Mouse (Mus musculus): ENCODE results near the gene Tinf2. TPM values are rescaled to one million over a fixed set of nuclear protein-coding genes. Genes with fewer than 3 reads are reported as not detected.
A peak's percentile ranks its signal among the peaks of the same experiment; 100 is the strongest.

Gene Tinf2
- total RNA-seq, 1 experiment from 2014 or later: 68.2 TPM

DNA sequence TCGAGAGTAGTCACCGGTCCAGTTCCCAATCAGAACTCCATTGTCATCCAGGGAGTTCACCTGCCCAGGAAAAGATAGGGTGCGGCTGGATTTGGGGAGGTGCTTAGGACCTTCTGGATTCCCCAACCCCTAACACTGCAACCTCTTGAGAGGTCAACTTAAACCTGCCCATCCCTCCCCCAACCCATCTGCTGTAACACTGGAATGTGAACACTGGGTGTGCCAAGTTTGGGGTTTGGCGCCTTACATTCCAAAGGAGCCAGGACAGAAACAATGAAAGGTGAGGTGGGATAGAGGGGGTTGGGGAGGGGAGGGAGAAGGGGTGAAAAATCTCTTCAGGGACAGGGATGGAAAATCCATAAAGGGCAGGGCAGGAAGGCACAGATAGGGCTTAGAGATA lies 27.9 kb upstream of the Tinf2 start:
- ATAC-seq (ENCODE audit: extremely low read depth, insufficient number of reproducible peaks, low FRiP score, poor library complexity, severe bottlenecking): no peak

DNA sequence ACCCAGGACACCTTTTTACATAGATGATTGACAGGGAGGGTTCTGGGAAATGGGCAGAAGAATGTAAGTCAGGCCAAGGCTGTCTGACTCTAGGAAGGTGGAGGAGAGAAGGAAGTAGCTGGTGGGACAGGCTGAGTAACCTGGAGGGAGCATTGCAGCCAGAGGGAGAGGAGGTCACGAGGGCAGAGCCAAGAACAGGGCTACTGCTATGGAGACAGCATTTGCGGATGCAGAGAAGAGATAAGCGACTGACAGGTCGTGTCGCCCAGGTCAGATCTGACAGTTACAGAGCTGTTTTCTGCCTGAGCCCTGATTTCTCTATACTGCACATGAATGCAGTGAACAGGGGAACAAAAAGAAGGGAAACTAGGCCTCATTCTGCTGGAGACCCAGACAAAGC lies 25.8 kb upstream of the Tinf2 start:
- ATAC-seq (ENCODE audit: extremely low read depth, insufficient number of reproducible peaks, low FRiP score, poor library complexity, severe bottlenecking): no peak

DNA sequence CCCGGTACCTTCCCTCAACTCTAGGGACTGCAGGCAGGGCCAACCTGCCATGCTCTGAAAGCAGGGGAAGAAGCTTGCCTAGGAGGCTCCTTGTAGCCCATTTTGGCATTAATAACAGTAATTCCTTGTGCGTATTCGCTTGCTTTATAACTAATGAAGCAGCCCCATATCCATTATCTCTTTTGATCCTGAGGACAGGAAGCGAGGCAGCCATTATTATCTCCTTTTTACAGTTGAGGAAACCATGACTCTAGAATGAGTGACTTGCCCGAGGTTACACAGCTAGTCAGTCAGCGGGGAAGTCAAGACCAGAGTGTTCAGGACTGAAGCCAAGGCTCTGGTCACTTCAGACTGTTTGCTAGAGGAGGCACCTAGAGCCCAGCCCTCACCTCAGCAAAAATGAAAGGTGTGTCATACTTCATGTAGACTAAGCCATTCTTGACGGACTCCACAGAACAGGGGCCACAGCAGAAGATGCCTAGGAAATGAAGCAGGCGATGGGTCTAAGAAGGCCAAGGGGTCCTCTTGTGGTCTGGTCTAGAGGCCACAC lies 24.5 kb upstream of the Tinf2 start:
- no peak for ATAC-seq (ENCODE audit: extremely low read depth, insufficient number of reproducible peaks, low FRiP score, poor library complexity, severe bottlenecking)

DNA sequence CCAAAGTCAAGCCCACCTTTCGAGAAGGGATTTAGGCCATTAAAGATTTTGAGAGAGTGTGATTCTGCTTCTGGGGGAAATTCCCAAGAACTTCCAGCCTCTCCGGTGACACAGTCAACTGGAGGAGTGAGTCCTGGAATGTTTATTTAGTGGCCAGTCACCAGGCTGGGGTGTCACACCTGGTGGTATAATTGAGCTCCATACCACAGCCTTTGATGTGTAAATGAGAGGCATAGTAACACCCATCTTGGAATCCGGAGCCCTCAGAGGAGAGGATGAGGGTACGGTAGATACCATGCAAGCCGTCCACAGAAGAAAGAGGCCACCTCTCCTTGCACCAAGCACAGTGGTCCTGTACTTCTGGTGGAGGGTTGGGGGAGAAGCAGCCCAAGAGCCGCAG lies 21.1 kb upstream of the Tinf2 start:
- no peak for ATAC-seq (ENCODE audit: extremely low read depth, insufficient number of reproducible peaks, low FRiP score, poor library complexity, severe bottlenecking)

DNA sequence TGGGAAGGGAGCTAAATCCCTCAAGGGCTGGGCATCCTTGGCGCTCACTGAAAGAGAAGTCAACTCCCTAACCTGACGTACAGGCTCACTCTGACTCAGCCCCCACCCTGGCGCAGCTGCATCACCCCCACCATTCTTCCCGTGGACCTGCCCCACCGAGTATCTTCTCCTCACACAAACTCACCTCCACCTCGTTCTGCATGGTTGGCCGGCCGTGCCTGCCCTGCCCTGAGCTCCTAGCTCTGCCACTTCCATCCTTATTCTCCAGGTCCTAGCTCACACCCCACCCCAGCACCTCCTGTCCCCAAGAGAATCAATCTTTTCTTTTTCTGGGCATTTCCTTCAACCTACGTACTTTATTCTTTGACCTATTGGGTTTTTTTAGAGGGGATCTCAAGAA lies 19.5 kb upstream of the Tinf2 start:
- ATAC-seq (ENCODE audit: extremely low read depth, insufficient number of reproducible peaks, low FRiP score, poor library complexity, severe bottlenecking): no peak

DNA sequence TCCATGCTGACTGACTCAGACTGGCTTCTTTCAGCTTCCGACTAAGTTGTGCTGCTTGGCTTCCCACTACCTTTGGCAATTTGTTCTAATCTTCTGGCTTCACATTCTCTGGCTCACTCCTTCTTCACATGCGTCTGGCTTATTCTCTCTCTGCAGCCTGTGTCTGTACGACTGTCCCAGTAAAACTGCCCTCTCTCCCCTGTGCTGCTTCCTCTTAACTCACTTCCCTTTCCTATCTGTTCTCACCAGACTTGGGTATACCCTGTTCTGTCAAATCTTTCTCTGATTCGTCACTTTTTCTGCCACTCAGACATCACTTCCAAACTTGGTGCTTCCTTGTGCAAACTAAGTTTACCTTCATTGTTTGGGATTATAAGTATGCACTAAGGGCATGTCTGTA lies 15.6 kb upstream of the Tinf2 start:
- peak; percentile 71 for ATAC-seq (ENCODE audit: extremely low read depth, insufficient number of reproducible peaks, low FRiP score, poor library complexity, severe bottlenecking)

DNA sequence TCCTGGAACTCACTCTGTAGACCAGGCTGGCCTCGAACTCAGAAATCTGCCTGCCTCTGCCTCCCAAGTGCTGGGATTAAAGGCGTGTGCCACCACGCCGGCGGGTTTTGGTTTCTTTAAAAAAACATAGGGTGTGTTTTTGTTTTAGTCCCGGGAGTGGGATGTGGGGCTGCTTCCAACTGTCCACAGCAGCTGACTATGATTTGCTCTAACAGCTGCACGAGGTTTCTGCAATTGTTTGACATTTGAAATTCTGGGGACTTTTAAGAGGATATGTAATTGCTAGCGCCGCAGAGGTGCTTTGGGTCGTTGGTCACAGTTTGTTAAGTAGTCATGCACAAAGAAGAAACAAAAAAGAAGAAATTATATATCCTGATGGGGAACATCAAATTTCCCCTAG lies 7.8 kb upstream of the Tinf2 start:
- no peak for ATAC-seq (ENCODE audit: extremely low read depth, insufficient number of reproducible peaks, low FRiP score, poor library complexity, severe bottlenecking)

DNA sequence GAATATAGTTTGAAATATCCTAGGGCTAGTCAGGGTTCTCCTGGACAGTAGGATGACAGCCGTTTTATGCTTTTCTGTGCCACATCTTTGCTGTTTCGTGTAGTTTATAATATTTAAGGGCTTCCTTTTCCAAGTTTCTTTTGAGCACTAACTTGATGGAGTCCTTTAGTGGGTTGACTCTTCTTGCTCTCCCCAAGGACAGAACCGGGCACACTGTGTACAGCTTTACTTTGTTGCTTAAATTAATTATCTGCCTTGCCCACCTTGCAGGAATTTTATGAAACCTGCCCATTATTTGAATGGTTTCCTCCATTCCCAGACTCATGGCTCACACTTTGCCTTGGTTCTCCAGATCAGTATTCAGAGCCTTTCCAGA lies 486 bp upstream of the Tinf2 start:
- ATAC-seq (ENCODE audit: extremely low read depth, insufficient number of reproducible peaks, low FRiP score, poor library complexity, severe bottlenecking): no peak

DNA sequence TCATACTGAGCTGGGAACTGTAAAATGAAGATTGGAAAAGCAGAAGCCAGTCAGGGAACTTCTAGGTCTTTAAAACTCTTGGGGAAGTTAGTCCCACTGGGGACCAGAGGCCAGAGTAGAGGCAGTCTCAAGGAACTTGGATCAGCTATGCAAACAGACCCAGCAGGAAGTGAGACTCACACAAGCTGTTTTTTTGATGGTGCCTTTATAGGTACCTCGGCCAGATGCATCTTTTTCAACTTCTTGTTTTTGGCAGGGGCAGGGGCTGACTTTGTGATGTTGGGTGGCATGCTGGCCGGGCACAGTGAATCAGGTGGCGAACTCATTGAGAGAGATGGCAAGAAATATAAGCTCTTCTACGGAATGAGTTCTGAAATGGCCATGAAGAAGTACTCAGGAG lies 4.0 kb downstream of the Tinf2 start:
- no peak for ATAC-seq (ENCODE audit: extremely low read depth, insufficient number of reproducible peaks, low FRiP score, poor library complexity, severe bottlenecking)

DNA sequence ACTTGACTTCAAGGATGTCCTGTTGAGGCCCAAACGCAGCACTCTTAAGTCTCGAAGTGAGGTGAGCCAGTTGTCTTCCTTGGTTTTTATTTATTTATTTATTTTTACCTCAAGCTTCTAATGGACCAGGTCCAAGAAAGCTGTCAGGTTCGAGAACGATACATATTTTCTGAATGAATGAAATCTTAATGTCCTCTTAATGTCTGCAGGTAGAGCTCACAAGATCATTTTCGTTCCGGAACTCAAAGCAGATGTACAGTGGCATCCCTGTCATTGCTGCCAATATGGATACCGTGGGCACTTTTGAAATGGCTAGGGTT lies 8.9 kb downstream of the Tinf2 start:
- ATAC-seq (ENCODE audit: extremely low read depth, insufficient number of reproducible peaks, low FRiP score, poor library complexity, severe bottlenecking): no peak

DNA sequence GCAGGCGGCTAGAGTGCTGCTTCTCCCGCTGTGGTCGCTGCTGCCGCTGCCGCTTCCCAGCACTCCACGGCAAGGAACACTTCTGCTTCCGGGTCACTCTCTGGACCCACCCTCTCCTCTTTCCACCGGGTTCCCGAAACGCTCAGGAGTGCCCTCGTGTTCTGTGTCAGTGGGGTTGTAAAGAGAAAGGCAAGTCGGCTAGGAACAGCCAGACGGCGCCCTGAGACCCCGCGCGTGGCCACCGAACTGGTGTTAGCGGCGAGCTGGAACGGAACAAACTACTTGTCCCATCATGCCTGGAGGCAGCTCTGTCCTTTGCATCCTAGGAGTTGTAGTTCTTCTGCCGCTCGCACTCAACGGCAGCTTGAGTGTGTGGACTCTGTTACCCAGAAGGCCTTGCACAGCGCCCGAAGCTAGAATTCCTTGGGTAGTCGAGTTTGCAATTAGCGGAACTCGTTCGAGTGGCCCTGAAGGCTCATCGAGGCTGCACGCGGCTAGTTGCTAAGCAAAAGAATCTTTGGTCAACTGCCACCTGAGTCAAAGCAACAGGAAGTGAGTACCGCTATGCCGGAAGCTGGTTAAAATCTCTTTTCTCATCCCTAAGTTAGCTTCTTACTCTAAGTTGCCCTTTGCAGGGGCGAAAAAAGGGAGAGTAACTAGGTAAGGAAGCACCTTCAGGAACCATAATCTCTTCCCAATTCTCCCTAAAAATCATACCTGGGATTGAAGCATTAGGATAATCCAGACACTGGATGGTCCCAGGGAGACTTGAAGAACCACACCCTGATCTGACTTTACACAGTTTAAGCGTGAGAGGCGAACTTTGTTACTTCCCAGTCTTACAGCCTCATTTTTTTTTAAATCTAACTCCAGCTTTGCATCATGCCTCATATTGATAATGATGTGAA lies 9.5 kb downstream of the Tinf2 start, which contains the start of the genes Gmpr2 and Nedd8:
TSS of gene Gmpr2 (plus strand) at position 109 of the 908 bp plus-strand sequence.
TSS of gene Nedd8 (minus strand) at position 292 of the 908 bp plus-strand sequence.
- peak; percentile 98 for ATAC-seq (ENCODE audit: extremely low read depth, insufficient number of reproducible peaks, low FRiP score, poor library complexity, severe bottlenecking)

DNA sequence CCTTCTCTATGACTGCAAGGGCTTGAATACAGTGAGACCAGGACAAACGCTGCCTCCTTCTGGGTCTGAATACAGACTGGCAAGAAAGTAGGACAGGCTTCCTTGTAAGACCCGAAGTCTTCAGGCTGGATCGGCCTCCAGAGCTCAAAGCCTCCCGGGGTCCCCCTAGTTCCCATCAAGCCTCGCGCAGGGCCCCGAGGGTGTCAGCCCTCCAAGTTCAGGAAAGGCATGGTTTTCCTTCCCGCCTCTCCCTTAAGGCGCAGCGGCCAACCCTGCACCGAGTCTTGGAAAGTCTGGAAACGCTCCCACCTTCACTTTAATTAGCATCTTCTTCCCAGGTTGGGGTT lies 10.2 kb downstream of the Tinf2 start:
- no peak for ATAC-seq (ENCODE audit: extremely low read depth, insufficient number of reproducible peaks, low FRiP score, poor library complexity, severe bottlenecking)

DNA sequence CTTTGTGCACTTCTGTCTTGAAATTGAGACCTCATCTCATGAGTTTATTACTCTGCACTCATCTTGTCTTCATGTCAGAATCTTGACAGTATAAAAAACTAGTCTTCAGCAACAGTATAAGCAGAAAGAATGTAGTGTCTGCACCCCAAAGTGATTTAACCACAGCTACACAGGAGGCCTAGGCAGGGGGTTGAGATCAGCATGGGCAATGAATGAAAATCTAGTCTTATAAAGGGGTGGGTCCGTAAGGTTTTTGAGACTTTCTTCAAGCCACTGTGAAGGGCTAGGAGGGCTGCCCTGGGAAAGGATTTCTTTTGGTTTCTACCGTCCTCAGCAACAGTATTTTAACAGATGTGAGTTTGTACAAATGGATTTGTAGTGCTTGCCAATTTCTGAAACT lies 21.0 kb downstream of the Tinf2 start:
- no peak for ATAC-seq (ENCODE audit: extremely low read depth, insufficient number of reproducible peaks, low FRiP score, poor library complexity, severe bottlenecking)

DNA sequence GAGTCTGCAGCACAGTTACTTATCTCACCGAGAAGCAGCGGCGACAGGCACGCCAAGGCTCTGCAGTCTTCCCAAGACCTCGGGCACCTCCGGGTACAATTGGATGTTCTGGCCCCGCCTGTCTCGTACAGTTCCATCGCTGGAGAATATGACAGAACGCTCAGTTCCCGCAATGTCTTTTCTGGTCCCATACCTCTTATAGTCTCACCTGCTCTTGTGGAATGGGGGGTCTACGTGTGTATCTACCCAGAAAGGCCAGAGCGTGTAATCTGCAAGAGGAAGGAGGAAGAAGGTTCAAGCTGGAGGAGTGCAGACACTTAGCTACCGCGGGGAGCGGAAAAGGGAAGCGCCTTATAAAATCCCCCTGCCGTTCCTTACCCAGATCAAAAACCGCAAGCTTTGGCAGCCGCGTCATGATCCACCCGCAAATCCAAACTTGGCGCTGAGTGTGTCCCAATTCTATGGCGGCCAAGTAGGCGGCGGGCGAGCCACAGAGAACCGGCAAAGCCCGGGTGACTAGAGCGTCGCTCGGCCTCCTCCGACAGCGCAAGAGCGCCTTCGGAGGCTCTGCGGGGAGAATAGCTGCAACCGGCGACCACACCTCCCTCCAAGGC lies 21.6 kb downstream of the Tinf2 start, which contains the start of gene Mdp1:
TSS of gene Mdp1 (minus strand) at position 549 of the 614 bp plus-strand sequence.
- ATAC-seq (ENCODE audit: extremely low read depth, insufficient number of reproducible peaks, low FRiP score, poor library complexity, severe bottlenecking): peak; percentile 84

DNA sequence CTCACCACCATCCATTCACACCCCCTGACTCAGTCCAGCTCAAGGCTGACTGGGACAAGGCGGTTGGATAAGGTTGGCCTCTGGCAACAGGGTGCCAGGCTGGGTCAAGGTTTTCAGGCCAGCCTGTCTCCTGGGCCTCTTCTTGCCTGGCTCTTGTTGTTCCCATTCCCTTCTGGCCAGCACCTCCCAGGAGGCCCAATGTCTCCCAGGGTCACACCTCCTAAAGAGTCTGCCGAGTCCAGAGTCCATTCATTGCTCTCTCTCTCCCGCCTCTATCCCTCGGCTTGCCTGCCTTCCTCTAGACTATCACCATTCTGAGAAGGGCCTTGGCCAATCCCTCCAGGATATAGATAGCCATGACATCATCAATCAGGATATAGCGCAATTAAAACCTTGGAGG lies 23.6 kb downstream of the Tinf2 start:
- no peak for ATAC-seq (ENCODE audit: extremely low read depth, insufficient number of reproducible peaks, low FRiP score, poor library complexity, severe bottlenecking)

DNA sequence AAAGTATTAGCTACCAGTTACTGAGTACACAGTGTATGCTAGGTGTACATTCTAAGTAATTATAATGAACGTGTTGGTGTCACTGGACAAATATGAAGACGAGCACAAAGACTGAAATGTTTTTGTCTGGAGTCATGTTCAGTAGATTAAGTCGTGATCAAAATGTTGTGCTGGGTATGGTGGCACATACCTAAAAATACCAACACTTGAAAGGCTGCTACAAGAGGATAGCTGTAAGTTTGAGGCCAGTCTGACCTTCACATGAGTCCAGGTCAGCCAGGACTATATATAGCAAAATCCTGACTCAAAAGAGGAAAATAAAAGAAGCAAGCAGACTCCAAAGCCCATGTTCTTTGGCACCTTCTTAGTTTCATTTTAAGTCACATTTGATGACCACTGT lies 24.7 kb downstream of the Tinf2 start:
- no peak for ATAC-seq (ENCODE audit: extremely low read depth, insufficient number of reproducible peaks, low FRiP score, poor library complexity, severe bottlenecking)

DNA sequence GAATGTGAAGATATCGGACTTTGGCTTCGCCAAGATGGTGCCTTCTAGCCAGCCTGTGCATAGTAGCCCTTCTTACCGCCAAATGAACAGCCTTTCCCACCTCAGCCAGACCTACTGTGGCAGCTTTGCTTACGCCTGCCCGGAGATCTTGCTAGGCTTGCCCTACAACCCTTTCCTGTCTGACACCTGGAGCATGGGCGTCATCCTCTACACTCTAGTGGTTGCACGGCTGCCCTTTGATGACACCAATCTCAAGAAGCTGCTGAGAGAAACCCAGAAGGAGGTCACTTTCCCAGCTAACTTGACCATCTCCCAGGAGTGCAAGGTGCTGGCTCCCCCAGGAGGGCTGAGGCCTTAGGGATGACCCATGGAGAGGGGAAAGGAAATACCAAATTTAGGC lies 30.1 kb downstream of the Tinf2 start:
- ATAC-seq (ENCODE audit: extremely low read depth, insufficient number of reproducible peaks, low FRiP score, poor library complexity, severe bottlenecking): no peak

DNA sequence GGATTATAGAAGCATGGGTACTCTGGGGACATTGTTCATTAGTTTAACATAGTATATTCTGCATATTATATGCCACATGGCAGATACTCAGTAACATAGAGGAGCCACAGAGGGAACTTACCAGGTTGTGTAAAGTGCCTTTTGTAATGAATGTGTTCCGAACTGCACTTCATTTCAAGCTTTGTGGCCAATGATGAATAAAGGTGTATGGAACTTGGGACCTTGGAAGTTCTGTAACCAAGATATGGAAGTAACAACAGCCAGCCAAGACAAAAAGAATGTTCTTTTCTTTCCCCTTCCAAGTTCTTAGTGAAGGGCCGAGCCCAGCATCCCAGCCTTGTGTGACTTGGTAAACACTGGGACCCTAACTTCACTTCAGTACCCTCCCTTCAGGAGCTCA lies 31.7 kb downstream of the Tinf2 start, which contains the start of gene Tssk4:
TSS of gene Tssk4 (plus strand) at position 301 of the 400 bp plus-strand sequence.
- no peak for ATAC-seq (ENCODE audit: extremely low read depth, insufficient number of reproducible peaks, low FRiP score, poor library complexity, severe bottlenecking)

DNA sequence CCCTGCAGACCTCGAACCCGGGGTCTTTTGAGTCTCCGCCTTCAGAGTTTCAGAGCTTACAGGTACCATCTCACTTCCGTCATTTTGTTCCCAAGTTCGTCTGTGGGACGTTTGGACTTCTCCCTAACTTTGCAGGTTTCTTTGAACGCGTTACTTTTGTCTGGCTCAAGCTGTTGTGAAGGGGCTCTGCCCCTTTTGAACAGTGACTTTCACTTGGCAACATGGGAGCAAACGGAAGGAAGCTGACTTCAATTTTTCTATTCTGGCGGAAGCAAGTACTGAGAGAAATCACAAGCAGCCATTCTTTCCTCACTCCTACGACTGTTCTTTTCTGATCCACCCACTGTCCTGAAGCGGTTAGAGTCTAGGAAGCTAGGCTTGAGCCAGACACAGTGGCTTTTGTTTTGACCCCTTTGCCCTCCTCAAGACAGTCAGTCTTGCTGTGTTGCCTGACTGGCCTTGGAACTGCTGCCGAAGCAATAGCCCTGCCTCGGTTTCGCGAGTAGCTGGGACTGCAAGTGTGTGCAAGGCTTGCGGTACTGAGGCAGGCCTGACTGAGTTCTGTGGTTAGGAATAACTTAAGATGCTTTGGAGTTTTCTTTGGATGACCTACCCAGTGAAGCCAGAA lies 37.2 kb downstream of the Tinf2 start:
- ATAC-seq (ENCODE audit: extremely low read depth, insufficient number of reproducible peaks, low FRiP score, poor library complexity, severe bottlenecking): no peak
